Mouse (Mus musculus): ENCODE measurements around the gene Cdca3. TPM values are rescaled to one million over a fixed set of nuclear protein-coding genes. Genes with fewer than 3 reads are reported as not detected.
A peak's percentile ranks its signal among the peaks of the same experiment; 100 is the strongest.

Cdca3 gene
- polyA plus RNA-seq, 1 experiment from 2014 or later = 139 TPM

GRCm38 (mm10) chr6:124862406-124863124 is 33.2 kb downstream of the Cdca3 start:
- peak overlapping the region; percentile 90 for H3K27ac ChIP-seq (ENCODE audit: low read depth, low read length)
- H3K9ac ChIP-seq (ENCODE audit: low read length) = peak overlapping the region; percentile 79
- no peak for DNase-seq (ENCODE audit: low spot score)
- H3K4me1 ChIP-seq (ENCODE audit: control insufficient read depth, insufficient read depth, low read length) = peaks cover 25% of the 10 kb centered on the region
- H3K27me3 ChIP-seq (replicated peaks; ENCODE audit: control insufficient read depth, insufficient read depth, low read length) = no peaks in the 10 kb centered on the region
- H3K36me3 ChIP-seq (ENCODE audit: control insufficient read depth, insufficient read depth, low read length) = 0 out of 2 replicates have a peak, but pooled peaks cover 10% of the 10 kb centered on the region
- no peak; the same call in 1 of the 2 replicates for ATAC-seq
- H3K4me2 ChIP-seq (ENCODE audit: low read length) = peak overlapping the region; percentile 77
- H3K4me3 ChIP-seq (ENCODE audit: low read depth, low read length) = peak overlapping the region; percentile 60
- WGBS = 12% methylated on average over 8 of the region's 8 CpGs
- no peaks in the 10 kb centered on the region for H3K9me3 ChIP-seq (replicated peaks; ENCODE audit: control insufficient read depth, low read length)

- 1% methylated on average over 10 of the region's 16 CpGs for WGBS
- ATAC-seq = peak; percentile 22
- no peaks in the 10 kb centered on the region for H3K27me3 ChIP-seq (replicated peaks; ENCODE audit: control insufficient read depth, insufficient read depth, low read length)
- peak overlapping the region; percentile 77 for H3K4me2 ChIP-seq (ENCODE audit: low read length)
- H3K9me3 ChIP-seq (replicated peaks; ENCODE audit: control insufficient read depth, low read length) = no peaks in the 10 kb centered on the region
- 0 out of 2 replicates have a peak, but pooled peaks cover 10% of the 10 kb centered on the region for H3K36me3 ChIP-seq (ENCODE audit: control insufficient read depth, insufficient read depth, low read length)
- H3K4me1 ChIP-seq (ENCODE audit: control insufficient read depth, insufficient read depth, low read length) = peaks cover 22% of the 10 kb centered on the region
- peak; percentile 42 for DNase-seq (ENCODE audit: low spot score)
- H3K9ac ChIP-seq (ENCODE audit: low read length) = peak overlapping the region; percentile 79
- H3K27ac ChIP-seq (ENCODE audit: low read depth, low read length) = peak overlapping the region; percentile 90
- peak overlapping the region; percentile 60 for H3K4me3 ChIP-seq (ENCODE audit: low read depth, low read length)
Measured at GRCm38 (mm10) chr6:124863125-124863657, 33.8 kb downstream of the Cdca3 start.

- H3K4me2 ChIP-seq (ENCODE audit: low read length) = peak within 1 kb of the TSS; percentile 77
- H3K9me3 ChIP-seq (replicated peaks; ENCODE audit: control insufficient read depth, low read length) = no peaks in the 10 kb centered on the region
- DNase-seq (ENCODE audit: low spot score) = peak; percentile 74
- H3K4me1 ChIP-seq (ENCODE audit: control insufficient read depth, insufficient read depth, low read length) = peaks cover 18% of the 10 kb centered on the region
- H3K36me3 ChIP-seq (ENCODE audit: control insufficient read depth, insufficient read depth, low read length) = 0 out of 2 replicates have a peak, but pooled peaks cover 6% of the 10 kb centered on the region
- H3K27me3 ChIP-seq (replicated peaks; ENCODE audit: control insufficient read depth, insufficient read depth, low read length) = no peaks in the 10 kb centered on the region
- peak within 1 kb of the TSS; percentile 90 for H3K27ac ChIP-seq (ENCODE audit: low read depth, low read length)
- H3K4me3 ChIP-seq (ENCODE audit: low read depth, low read length) = peak within 1 kb of the TSS; percentile 60
- peak within 1 kb of the TSS; percentile 79 for H3K9ac ChIP-seq (ENCODE audit: low read length)
- peak; percentile 70 for ATAC-seq
- WGBS = 2% methylated on average over 32 of the region's 43 CpGs
Measured at GRCm38 (mm10) chr6:124863658-124864298, 34.4 kb downstream of the Cdca3 start, which contains the start of gene Gpr162. Gene Gpr162, minus strand, starts transcription at chr6:124863983.

GRCm38 (mm10) chr6:124865766-124866362 is 36.5 kb downstream of the Cdca3 start:
- 0 out of 2 replicates have a peak, but pooled peaks cover 5% of the 10 kb centered on the region for H3K36me3 ChIP-seq (ENCODE audit: control insufficient read depth, insufficient read depth, low read length)
- 60% methylated on average over 18 of the region's 18 CpGs for WGBS
- 0 out of 2 replicates have a peak overlapping the region, but pooled peaks have one; percentile 0 for H3K9ac ChIP-seq (ENCODE audit: low read length)
- H3K4me3 ChIP-seq (ENCODE audit: low read depth, low read length) = no peak overlapping the region
- H3K27me3 ChIP-seq (replicated peaks; ENCODE audit: control insufficient read depth, insufficient read depth, low read length) = no peaks in the 10 kb centered on the region
- peaks cover 15% of the 10 kb centered on the region for H3K4me1 ChIP-seq (ENCODE audit: control insufficient read depth, insufficient read depth, low read length)
- H3K27ac ChIP-seq (ENCODE audit: low read depth, low read length) = no peak overlapping the region
- no peak overlapping the region for H3K4me2 ChIP-seq (ENCODE audit: low read length)
- DNase-seq (ENCODE audit: low spot score) (no peak), ATAC-seq (no peak)
- no peaks in the 10 kb centered on the region for H3K9me3 ChIP-seq (replicated peaks; ENCODE audit: control insufficient read depth, low read length)

GRCm38 (mm10) chr6:124866560-124866959 is 37.2 kb downstream of the Cdca3 start:
- Histone ChIP-seq H3K4me2 (ENCODE audit: low read length) (no peak overlapping the region), H3K9me3 (replicated peaks; ENCODE audit: control insufficient read depth, low read length) (no peaks in the 10 kb centered on the region), H3K9ac (ENCODE audit: low read length) (no peak overlapping the region), H3K4me1 (ENCODE audit: control insufficient read depth, insufficient read depth, low read length) (peaks cover 13% of the 10 kb centered on the region), H3K4me3 (ENCODE audit: low read depth, low read length) (no peak overlapping the region), H3K27me3 (replicated peaks; ENCODE audit: control insufficient read depth, insufficient read depth, low read length) (no peaks in the 10 kb centered on the region), H3K27ac (ENCODE audit: low read depth, low read length) (no peak overlapping the region), H3K36me3 (ENCODE audit: control insufficient read depth, insufficient read depth, low read length) (no peaks in the 10 kb centered on the region)
- ATAC-seq = no peak
- 56% methylated on average over 6 of the region's 7 CpGs for WGBS
- no peak for DNase-seq (ENCODE audit: low spot score)

GRCm38 (mm10) chr6:124874348-124874747 is 45.0 kb downstream of the Cdca3 start:
- Histone ChIP-seq H3K27ac (ENCODE audit: low read depth, low read length) (no peak overlapping the region), H3K4me2 (ENCODE audit: low read length) (no peak overlapping the region), H3K4me3 (ENCODE audit: low read depth, low read length) (no peak overlapping the region), H3K36me3 (ENCODE audit: control insufficient read depth, insufficient read depth, low read length) (no peaks in the 10 kb centered on the region), H3K27me3 (replicated peaks; ENCODE audit: control insufficient read depth, insufficient read depth, low read length) (no peaks in the 10 kb centered on the region), H3K4me1 (ENCODE audit: control insufficient read depth, insufficient read depth, low read length) (no peaks in the 10 kb centered on the region), H3K9ac (ENCODE audit: low read length) (no peak overlapping the region), H3K9me3 (replicated peaks; ENCODE audit: control insufficient read depth, low read length) (no peaks in the 10 kb centered on the region)
- ATAC-seq (no peak), DNase-seq (ENCODE audit: low spot score) (no peak)
- 67% methylated on average over 2 of the region's 3 CpGs for WGBS

GRCm38 (mm10) chr6:124879390-124879789 is 50.0 kb downstream of the Cdca3 start:
- ATAC-seq (no peak), DNase-seq (ENCODE audit: low spot score) (no peak)
- H3K4me2 ChIP-seq (ENCODE audit: low read length) = no peak overlapping the region
- no peak overlapping the region for H3K9ac ChIP-seq (ENCODE audit: low read length)
- H3K9me3 ChIP-seq (replicated peaks; ENCODE audit: control insufficient read depth, low read length) = no peaks in the 10 kb centered on the region
- H3K4me3 ChIP-seq (ENCODE audit: low read depth, low read length) = no peak overlapping the region
- H3K27me3 ChIP-seq (replicated peaks; ENCODE audit: control insufficient read depth, insufficient read depth, low read length) = no peaks in the 10 kb centered on the region
- 75% methylated on average over 6 of the region's 6 CpGs for WGBS
- no peaks in the 10 kb centered on the region for H3K4me1 ChIP-seq (ENCODE audit: control insufficient read depth, insufficient read depth, low read length)
- H3K27ac ChIP-seq (ENCODE audit: low read depth, low read length) = no peak overlapping the region
- no peaks in the 10 kb centered on the region for H3K36me3 ChIP-seq (ENCODE audit: control insufficient read depth, insufficient read depth, low read length)

GRCm38 (mm10) chr6:124881821-124882220 is 52.5 kb downstream of the Cdca3 start:
- no peak overlapping the region for H3K4me2 ChIP-seq (ENCODE audit: low read length)
- H3K4me3 ChIP-seq (ENCODE audit: low read depth, low read length) = no peak overlapping the region
- DNase-seq (ENCODE audit: low spot score) (no peak), ATAC-seq (no peak)
- no peaks in the 10 kb centered on the region for H3K27me3 ChIP-seq (replicated peaks; ENCODE audit: control insufficient read depth, insufficient read depth, low read length)
- H3K9me3 ChIP-seq (replicated peaks; ENCODE audit: control insufficient read depth, low read length) = no peaks in the 10 kb centered on the region
- no peaks in the 10 kb centered on the region for H3K36me3 ChIP-seq (ENCODE audit: control insufficient read depth, insufficient read depth, low read length)
- no peaks in the 10 kb centered on the region for H3K4me1 ChIP-seq (ENCODE audit: control insufficient read depth, insufficient read depth, low read length)
- H3K9ac ChIP-seq (ENCODE audit: low read length) = no peak overlapping the region
- 93% methylated on average over 9 of the region's 9 CpGs for WGBS
- no peak overlapping the region for H3K27ac ChIP-seq (ENCODE audit: low read depth, low read length)

Data from forebrain, embryonic 14.5 days (tissue).